Mouse (Mus musculus): ENCODE data around the gene Edrf1.

DNA sequence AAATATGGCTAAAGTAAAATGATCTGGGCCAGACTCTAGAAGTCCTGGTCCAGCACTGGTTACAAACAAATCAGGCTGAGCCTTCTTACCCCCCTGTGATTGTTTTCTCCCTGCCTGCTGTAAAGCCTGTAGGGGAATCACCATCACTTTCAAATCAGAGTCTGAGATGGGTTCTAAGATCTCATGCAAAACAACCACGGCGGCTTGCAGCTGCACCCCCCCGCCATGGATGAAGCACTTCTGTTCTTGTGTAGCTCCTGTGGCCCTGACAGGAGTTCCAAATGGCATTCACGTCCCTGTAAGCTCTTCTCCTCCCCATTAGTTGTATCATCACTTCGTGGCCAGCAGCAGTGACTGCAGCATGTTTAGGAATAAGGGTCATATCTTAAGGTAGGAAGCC lies 46.3 kb downstream of the Edrf1 start:
- TF ChIP-seq POLR2A (IDR thresholded peaks at IDR 0.05; ENCODE audit: insufficient read length, low read depth) (no peak), MYOG (IDR thresholded peaks at IDR 0.05; ENCODE audit: control insufficient read depth in 1 of 3, insufficient read depth in 1 of 3, insufficient read length in 2 of 3, low read depth in 2 of 3) (no peak), USF1 (IDR thresholded peaks at IDR 0.05; ENCODE audit: low read depth) (no peak), TCF12 (IDR thresholded peaks at IDR 0.05; ENCODE audit: insufficient read depth, poor library complexity, severe bottlenecking) (no peak), MAX (IDR thresholded peaks at IDR 0.05; ENCODE audit: low read depth) (no peak), E2F4 (IDR thresholded peaks at IDR 0.05; ENCODE audit: insufficient read depth) (no peak)
